Mouse (Mus musculus) ES-Bruce4 (cell line): ENCODE results near the gene Ear14.

Source experiments
- CTCF ChIP-seq: IDR thresholded peaks from one replicate; pipeline ENCODE4 v1.8.1; 2011; ENCODE audit warnings: low read depth, low read length
- POLR2A ChIP-seq: IDR thresholded peaks from one replicate; pipeline ENCODE4 v1.8.1; 2011; ENCODE audit warnings: low read length; ENCODE audit not compliant: insufficient read depth

- TF ChIP-seq POLR2A (no peak), CTCF (no peak)
These were observed 3.1 kb upstream of the Ear14 start for GRCm38 (mm10) chr14:51200054-51200453.
